In the genomic region with DNA sequence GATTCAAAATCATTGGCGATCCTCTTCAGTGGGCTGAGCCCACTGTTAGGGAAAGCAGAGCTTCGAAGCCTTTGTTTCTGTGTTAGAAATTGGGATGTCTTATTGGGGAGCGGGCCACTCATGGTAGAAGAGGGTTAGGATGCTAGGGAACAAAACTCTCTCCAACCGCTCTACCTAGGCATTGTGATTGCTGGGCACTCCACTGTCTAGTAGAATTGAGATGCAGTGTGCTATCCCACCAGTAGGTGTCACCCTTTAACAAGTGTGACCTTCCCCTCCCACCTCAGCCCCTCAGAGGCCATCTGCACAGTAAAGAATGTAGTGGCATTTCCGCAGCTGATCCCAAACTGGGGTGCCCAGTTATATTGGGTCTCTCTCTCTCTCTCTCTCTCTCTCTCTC, we compare ENCODE assay signal across 8 mouse cellular contexts. TPM values are rescaled to one million over a fixed set of nuclear protein-coding genes. Genes with fewer than 3 reads are reported as not detected.
DNase-seq lines count a peak whose midpoint lies in the region; ATAC-seq and TF ChIP-seq lines count a peak whose summit lies in the region.

No protein-coding gene starts in this region.

- no peaks in the 10 kb centered on the region for H3K27me3 ChIP-seq in intestine, embryonic 14.5 days (replicated peaks; ENCODE audit: control insufficient read depth, insufficient read depth, low read length)

- peak; percentile 71 for DNase-seq in gastrocnemius, postnatal 14 days
- DNase-seq in intestine, embryonic 14.5 days (ENCODE audit: low spot score), result peak; percentile 87
- peak; percentile 77 to 82 for DNase-seq in left cerebral cortex, postnatal 10 days (ENCODE audit: extremely low spot score in 1 of 2, low spot score in 2 of 2)
- DNase-seq in right cerebral cortex, postnatal 36 days (ENCODE audit: low spot score in 2 of 2), result peak; percentile 63 to 68
- DNase-seq in urinary bladder, postnatal 4 days (ENCODE audit: low spot score in 2 of 2), result peak; percentile 48 to 84

- 11% methylated on average over 5 of the region's 5 CpGs for WGBS in intestine, embryonic 14.5 days

- peak; percentile 92 for TF ChIP-seq CTCF in cortical plate, adult 2 months (IDR thresholded peaks at IDR 0.05; ENCODE audit: extremely low read depth, insufficient read depth, low read length)

- no peak for TF ChIP-seq POLR2A in cortical plate, adult 2 months (IDR thresholded peaks at IDR 0.05; ENCODE audit: extremely low read depth, insufficient read depth, low read length)

- H3K4me1 ChIP-seq in cortical plate, adult 2 months (ENCODE audit: control insufficient read depth, insufficient read depth, low read length), result no peaks in the 10 kb centered on the region
- H3K4me1 ChIP-seq in intestine, embryonic 14.5 days (replicated peaks; ENCODE audit: control insufficient read depth, insufficient read depth, low read length), result no peaks in the 10 kb centered on the region

- H3K9me3 ChIP-seq in intestine, embryonic 14.5 days (ENCODE audit: control insufficient read depth, low read length), result no peaks in the 10 kb centered on the region

- no peak overlapping the region for H3K4me3 ChIP-seq in cortical plate, adult 2 months (ENCODE audit: insufficient read depth, low read length)
- H3K4me3 ChIP-seq in intestine, embryonic 14.5 days (ENCODE audit: low read depth, low read length), result no peak overlapping the region

- peak; percentile 91 for ATAC-seq in activated CD4-positive, CD25-positive, alpha-beta regulatory T cell, adult 4 months
- peak; percentile 90 for ATAC-seq in intestine, embryonic 14.5 days (replicated peaks; ENCODE audit: low FRiP score, low TSS enrichment, low read depth)
- peak; percentile 96 for ATAC-seq in megakaryocyte-erythroid progenitor cell, adult 5-6 weeks (replicated peaks; ENCODE audit: low FRiP score, low TSS enrichment, poor library complexity, severe bottlenecking)

- peak overlapping the region; percentile 30; the same call in 1 of the 2 replicates for H3K4me2 ChIP-seq in intestine, embryonic 14.5 days (ENCODE audit: low read length)

- no peak overlapping the region for H3K27ac ChIP-seq in cortical plate, adult 2 months (ENCODE audit: insufficient read depth, low read length)
- no peak overlapping the region for H3K27ac ChIP-seq in intestine, embryonic 14.5 days (ENCODE audit: low read depth)

- H3K36me3 ChIP-seq in intestine, embryonic 14.5 days (ENCODE audit: control insufficient read depth, insufficient read depth, low read length), result no peaks in the 10 kb centered on the region

- no peak overlapping the region for H3K9ac ChIP-seq in intestine, embryonic 14.5 days (ENCODE audit: low read length)

- intact Hi-C loops in gastrocnemius, postnatal 14 days (cut with DNase I; ENCODE audit: low total_unique reads), result loop anchor here (2.0 kb wide), 1 partner anchor 214 kb away; no protein-coding TSS in a partner anchor
- intact Hi-C loops in left cerebral cortex, postnatal 10 days (cut with DNase I), result loop anchor here (5.0 to 10.0 kb wide), 2 partner anchors 214 to 356 kb away; no protein-coding TSS in a partner anchor

RNA-seq across cellular contexts. Expression of a gene that starts 52.2 kb away (rescaled TPM):
- not detected for polyA plus RNA-seq in activated CD4-positive, CD25-positive, alpha-beta regulatory T cell, adult 4 months (2017; shearing (Covaris generic))
- 4.1 and 4.2 TPM in 2 replicates for polyA plus RNA-seq in cortical plate, adult 2 months (2012; rRNA removed)
- total RNA-seq in gastrocnemius, postnatal 14 days (2021), result under 1 TPM in 1 of 2 experiments, not detected in 1; 0.10 TPM
- polyA plus RNA-seq in intestine, embryonic 14.5 days (2014; fragmentation: Nextera tagmentation; extraction: Ambion mirVana), result 5.8 and 6.4 TPM in 2 replicates
- total RNA-seq in left cerebral cortex, postnatal 10 days (2021), result 1 to 10 TPM; 8.2 to 8.7 TPM
- total RNA-seq in megakaryocyte-erythroid progenitor cell, adult 5-6 weeks (2014; fragmentation: Nextera tagmentation), result not detected in 2 replicates
- not detected in 2 replicates for total RNA-seq in megakaryocyte-erythroid progenitor cell, adult 5-6 weeks (2017)

Comparison
In these comparisons a context has a peak if more than half of its experiments do, and no peak if none do; other contexts are left out.
1. RNA of a gene that starts 52.2 kb away (total RNA-seq): 8.2 to 8.7 TPM in left cerebral cortex, postnatal 10 days; 0.10 TPM in gastrocnemius, postnatal 14 days and not detected in megakaryocyte-erythroid progenitor cell, adult 5-6 weeks; every median in the first group is over 4 times any median in the second.
2. Peak in every context shown above with its lines, with median percentiles within 50 percentile points of each other: ATAC-seq and DNase-seq.